Mouse (Mus musculus): ENCODE measurements at regions not wholly inside any gene's neighbourhood (a gene's known extent, or its start where the extent isn't known, plus 50 kb on each side); places are given as distances from the start of the nearest gene placed in this dataset.

DNA sequence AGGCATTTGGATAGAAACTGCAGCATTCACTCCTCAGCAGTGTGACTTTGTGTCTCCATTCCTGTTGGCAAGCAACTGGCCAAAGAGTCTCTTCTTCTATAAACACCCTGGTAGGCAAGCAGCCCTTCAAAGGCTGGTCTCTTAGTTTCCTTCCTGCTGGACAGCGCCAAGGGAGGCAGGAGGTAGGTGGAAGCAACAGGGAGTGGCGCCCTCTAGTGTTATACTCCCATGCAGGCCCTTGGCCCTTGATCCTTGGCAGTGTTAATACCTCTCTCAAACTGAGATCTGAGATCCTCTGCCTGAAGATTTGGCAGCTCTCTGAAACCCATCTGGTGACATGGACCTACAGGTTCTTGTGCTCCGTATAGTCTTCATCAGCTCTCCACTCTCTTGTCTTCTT is 51.3 kb upstream of the Opcml start:
- TF ChIP-seq POLR2A (IDR thresholded peaks at IDR 0.05; ENCODE audit: low read depth, low read length), result no peak
- TF ChIP-seq CTCF (IDR thresholded peaks at IDR 0.05; ENCODE audit: borderline replicate concordance, insufficient read depth, low read length), result peak; percentile 45; the same call in 1 of the 2 replicates

All from embryonic fibroblast, embryonic 13.5 days (primary cell).